Mouse (Mus musculus) gastrocnemius, postnatal 36 days (tissue): ENCODE results near the gene Ccdc113. TPM values are rescaled to one million over a fixed set of nuclear protein-coding genes. Genes with fewer than 3 reads are reported as not detected.

ENCODE experiments used
- DNase-seq, 2 experiments: peaks; one replicate each; pipeline ENCODE4 v3.0.0; 2022
- intact Hi-C: fragments of 180-260 bp; cut with DNase I; formaldehyde crosslinking; loops from one replicate; pipeline ENCODE4 v1.15.1; 2025
- long read RNA-seq, 2 experiments: library from polyadenylated mRNA; stranded (forward); transcript quantifications; one replicate each; pipeline ENCODE4 v2.0.0; 2021
- total RNA-seq, 2 experiments: library from RNA; stranded (reverse); gene quantifications; 2 replicates each; pipeline ENCODE4 v1.2.3; 2021

Ccdc113 gene
- not detected for total RNA-seq
- long read RNA-seq, experiment 1 = 0 reads
- long read RNA-seq, experiment 2 = 0 reads

DNA sequence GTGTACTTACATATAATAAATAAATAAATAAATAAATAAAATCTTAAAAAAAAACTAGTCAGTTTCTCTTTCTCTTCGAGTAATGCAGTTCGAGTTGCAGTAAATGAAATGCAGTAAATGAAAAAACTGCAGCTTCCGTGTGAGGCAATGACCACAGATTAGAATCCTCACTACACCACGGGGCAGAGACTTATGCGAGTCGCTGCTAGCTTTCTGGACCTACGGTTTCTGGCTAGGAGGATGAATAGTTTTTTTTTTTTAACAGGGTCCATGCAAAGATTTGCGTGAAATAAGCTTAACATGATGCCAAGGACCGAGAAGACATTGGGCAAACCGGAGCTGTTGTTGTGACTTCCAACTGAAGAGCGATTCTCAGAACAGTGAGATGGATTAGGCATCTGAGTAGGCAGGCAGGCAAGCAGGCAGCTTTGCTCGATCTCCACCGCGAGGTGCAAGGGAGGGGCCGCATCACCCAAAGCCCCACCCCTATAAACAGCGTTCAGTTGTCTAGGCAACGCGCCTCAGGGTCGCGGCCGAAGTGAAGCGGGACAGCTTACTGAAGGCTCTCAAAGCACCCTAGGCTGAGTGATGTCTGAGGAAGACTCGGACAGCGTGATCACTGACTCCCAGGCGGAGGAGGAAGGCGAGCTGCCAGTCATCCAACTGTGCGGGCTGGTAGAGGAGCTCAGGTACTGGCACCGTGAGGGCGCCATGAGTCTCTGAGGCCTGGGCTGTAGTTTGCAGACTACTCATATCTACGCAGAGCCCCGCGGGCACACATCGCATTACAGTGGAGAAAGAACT, at the start of gene Ccdc113:
Gene Ccdc113 (plus strand): TSS at position 502 of the 804 bp plus-strand sequence.
- DNase-seq = peak in 1 of 2 experiments; percentile 17
- intact Hi-C loops = no loop called here

DNA sequence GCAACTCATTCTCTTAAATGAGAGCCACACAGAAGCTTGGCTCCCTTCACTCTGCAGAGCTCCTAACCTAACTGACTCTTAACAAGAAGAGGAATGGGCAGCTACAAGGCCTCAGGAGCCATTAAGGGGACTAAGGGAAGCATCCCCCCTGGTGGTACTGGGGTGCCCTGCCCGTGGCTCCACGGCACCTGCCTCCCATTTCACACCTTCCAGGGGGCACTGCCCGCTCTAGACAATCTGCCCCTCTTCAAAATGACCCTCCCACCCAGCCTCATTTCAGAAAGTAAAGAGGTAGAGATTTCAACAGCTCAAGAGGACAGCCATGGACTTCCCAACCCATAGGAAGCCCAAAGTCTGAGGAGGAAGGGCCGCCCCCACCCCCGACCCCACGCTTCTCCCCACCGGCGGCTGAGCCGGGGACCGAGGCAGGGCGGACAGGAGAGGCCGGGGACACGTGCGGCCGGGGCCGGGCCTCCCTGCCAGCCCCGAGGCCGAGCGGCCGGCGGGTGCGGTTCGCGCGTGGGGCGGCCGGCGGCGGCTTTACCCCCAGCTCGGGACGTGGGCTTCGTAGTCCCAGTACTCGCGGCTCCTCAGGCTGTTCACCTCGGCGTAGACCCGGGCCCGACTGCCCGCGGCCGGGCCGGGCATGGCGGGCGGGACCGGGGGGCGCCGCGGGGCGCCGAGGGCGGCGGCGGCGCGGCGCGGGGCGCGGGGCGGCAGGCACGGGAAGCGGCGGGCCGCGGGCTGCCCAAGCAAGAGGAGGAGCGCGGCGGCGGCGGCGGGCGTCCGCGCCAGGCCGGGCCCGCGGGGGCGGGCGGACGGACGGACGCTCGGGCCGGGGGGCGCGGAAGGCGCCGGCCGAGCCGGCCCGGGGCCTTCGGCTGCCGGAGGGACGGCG, 45.8 kb upstream of the Ccdc113 start:
- DNase-seq = no peak
- intact Hi-C loops = no loop called here

DNA sequence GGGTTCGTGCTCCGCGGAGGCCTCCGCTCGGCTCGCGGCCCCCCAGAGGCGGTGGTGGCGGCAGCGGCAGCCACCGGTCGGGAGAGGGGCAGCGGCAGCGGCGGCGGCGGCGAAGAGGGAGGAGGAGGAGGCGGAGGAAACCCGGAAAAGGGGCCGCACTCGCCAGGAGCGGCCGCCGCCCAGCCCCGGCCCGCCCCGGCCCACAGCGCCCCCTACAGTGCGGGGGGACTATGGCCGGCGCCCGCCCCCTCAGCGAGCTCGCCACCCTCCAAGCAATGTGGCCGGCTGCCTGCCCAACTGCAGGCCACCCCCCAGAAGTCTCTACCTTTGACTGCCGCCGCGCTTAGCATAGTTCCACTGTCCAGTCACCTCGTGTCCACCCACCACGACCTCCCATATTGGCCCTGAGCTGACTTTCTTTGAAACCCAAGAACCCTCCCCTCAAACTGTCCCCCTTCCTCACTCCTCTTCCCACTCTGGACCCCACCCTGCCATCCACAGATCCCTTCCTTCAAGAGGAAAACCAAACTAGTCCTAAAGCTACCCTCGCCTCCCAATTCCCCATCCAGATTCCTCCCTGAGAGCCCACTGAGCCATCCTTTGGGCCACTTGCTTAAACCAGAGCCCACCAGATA, 45.1 kb upstream of the Ccdc113 start:
- intact Hi-C loops = no loop called here
- DNase-seq = peak; percentile 79 to 82

DNA sequence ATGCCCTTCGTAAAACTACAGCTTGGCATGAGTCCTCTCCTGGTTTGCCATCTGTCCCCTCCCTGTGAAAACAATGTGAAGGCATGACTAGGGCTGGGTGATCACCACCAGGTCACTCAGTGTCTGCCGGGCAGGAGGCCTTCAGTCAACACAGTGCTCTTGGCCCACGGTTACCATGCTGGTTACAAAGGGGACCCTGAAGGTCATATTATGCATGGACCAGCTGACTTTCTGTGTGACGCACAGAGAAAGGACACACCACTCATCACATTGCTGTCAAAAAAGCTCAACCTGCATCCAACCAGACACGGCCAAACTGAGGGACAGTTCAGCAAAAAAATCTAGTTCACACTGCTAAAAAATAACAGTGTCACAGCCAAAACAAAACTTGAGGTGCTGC, 43.9 kb upstream of the Ccdc113 start, which contains the start of gene Csnk2a2:
Gene Csnk2a2 (minus strand): TSS at position 34 of the 400 bp plus-strand sequence.
- intact Hi-C loops = no loop called here
- no peak for DNase-seq

DNA sequence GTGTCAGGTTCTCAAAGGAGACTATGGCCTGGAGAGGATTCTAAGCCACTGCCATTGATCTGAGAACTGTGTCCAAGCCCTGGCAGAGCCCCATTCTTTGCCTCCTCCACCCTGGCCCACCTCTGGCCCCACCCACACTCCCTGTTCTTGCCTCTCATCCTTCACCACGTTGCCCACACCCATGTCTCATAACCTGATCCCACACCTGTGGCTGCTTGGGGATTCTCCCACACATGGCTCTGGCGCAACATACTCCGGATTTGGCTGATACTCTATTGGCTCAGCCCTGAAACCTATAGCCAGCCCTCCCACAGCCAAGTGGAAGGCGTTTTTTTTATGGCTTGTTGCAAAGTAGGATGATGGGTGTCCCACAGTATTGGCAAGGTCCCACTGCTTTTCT, 41.8 kb upstream of the Ccdc113 start:
- intact Hi-C loops = no loop called here

DNA sequence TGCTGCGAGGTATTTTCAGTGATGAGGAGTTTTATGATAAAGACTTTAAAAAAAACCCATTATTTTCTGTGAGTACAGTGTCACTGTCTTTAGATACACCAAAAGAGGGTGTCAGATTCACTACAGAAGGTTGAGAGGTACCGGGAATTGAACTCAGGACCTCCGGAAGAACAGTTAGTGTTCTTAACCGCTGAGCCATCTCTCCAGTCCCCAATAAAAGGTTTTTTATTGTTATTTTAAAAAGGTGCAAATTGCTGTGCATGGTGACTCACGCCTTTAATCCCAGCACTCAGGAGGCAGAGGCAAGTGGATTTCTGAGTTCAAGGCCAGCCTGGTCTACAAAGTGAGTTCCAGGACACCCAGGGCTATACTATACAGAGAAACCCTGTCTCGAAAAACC, 38.4 kb upstream of the Ccdc113 start:
- no peak for DNase-seq
- intact Hi-C loops = no loop called here

More for the DNA sequence above, 41.8 kb upstream of the Ccdc113 start:
- no peak for DNase-seq

DNA sequence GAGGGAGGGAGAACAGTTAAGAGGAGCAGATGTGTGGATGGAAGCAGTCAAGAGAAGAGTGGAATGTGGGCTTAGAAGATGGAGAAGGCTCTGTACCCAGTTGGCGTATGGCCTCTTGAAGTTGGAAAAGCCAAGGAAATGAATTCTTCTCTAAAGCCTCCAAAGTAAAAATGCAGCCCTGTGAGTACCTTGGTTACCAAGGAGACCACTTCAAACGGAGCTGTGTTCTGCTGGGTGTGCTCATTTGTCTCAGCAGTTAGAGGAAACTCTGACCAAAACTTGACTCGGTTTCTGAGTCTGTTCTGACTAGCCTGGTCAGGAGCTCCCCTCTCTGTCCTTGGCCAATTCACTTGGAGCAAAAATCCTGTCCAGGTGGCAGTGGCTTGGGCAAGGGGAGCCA, 37.5 kb upstream of the Ccdc113 start:
- intact Hi-C loops = no loop called here
- no peak for DNase-seq

DNA sequence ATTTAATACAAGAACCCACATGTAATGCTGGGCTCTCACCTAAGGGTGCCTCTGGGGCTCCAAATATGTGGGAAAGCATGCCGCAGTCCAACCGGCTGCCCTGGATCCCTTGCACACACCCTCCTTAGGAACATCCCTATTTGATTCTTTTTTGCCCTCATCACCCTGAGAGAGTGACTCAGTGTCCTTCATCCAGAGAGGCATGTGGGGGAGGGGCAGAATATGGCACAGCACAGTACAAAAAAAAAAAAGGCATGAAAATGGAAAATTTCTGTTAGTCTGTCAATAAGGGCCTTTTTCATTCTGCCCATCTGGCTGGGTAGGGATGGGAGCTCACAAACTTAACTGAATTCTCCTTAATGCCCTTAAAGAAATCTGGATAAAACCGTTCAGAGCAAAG, 36.1 kb upstream of the Ccdc113 start:
- no peak for DNase-seq
- intact Hi-C loops = no loop called here

DNA sequence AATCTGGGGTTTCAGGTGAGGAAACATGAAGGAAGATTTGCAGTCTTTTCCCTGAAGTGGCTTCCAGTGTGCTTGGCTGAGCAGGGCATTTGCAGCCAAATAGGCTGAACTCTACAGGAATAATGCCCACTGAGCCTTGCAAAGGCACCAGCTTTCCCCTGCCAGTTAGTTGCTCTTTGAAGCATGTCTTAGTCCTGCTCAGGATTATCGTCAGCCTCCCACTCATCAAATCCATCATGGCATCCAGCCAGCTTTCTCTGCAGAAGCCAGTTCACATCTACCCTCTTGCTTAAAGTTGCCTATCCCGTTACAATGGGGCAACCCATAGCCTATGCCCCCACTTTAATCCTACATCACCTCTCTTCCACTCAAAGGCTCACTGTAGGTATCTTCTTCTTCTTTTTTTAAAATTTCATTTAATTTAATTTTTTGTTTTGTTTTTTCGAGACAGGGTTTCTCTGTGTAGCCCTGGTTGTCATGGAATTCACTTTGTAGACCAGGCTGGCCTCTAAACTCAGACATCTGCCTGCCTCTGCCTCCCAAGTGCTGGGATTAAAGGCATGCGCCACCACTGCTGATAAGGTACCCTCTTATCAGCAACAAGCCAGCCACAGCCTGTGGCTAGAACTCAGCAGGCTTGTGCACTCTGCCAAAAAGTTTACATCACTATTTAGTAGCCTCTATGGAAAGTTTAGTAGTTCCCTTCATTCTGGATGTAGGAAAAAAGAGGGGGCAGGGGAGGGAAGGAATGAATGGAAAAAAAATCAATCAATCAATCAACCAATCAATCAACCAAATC, 34.4 kb upstream of the Ccdc113 start:
- intact Hi-C loops = no loop called here
- no peak for DNase-seq

DNA sequence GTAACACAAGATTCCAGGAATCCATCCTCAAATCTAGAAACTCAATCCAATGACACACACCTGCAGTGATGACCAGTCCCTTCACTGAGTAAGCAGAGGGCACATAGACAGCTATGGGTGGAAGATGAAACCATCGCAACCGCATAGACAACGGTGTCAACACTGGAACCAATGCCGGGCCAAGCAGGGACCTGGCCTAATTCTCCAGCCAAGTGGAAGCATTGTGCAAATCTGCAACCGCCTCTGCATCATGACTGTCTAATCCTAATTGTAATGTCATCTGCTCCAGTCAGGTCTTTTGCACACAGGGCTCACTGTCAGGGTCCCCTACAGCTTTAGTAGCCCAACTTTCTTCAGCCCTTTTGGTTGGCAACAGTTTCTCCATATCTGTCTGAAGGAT, 33.4 kb upstream of the Ccdc113 start:
- no peak for DNase-seq
- intact Hi-C loops = no loop called here

DNA sequence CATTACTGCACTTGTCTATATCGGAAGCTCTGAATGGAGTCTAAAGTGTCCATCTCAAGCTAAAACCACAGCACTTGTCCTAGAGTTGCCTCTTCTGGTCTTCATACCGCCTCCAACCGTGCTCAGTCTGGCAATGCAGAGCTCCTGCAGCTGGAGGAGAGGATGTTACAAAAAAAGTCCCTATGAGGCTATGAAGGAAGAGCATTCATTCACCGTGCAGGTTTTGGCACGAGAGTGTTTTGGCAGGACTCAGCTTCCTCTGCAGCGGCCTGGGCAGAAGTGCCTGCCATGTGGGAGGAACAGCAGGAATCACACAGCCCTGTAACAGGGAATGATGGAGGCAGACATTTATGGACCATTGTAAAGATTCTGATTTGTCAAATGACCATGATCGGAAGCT, 31.5 kb upstream of the Ccdc113 start:
- no peak for DNase-seq
- intact Hi-C loops = no loop called here

DNA sequence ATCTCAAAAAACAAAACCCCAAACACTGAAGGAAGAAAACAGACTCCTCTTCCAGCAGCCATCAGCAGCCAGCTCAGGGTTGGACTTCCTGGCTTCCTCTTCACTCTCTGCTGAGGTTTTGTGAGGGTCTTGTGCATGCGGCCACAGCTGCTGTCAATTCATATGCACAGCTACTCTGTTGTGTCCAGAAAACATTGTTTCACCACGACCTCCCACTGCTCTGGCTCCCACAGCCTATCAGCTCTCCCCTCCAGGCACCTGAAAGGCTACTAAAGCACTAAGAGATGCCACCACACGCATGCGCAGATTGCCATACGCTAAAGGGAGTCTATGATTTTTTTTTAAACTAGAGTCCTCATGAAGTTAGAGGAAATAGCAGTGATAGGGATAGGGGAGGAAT, 29.1 kb upstream of the Ccdc113 start:
- intact Hi-C loops = no loop called here
- DNase-seq = no peak

DNA sequence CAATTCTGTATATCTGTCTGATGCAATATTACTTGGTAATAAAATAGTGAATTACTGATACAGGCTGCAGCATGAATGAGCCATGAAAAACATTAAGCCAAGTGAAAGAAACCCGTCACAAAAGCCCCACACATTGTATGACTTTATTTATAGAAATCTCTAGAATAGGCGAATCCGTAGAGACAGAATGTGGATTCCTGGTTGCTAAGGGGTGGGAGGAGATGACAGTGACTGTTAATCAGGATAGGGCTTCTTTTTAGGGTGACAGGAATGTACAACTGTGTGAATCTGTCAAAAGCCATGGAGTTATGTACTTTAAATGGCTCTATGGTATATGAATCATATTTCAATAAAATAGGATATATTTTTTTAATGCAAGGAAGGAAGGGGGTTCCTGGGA, 28.3 kb upstream of the Ccdc113 start:
- DNase-seq = no peak

DNA sequence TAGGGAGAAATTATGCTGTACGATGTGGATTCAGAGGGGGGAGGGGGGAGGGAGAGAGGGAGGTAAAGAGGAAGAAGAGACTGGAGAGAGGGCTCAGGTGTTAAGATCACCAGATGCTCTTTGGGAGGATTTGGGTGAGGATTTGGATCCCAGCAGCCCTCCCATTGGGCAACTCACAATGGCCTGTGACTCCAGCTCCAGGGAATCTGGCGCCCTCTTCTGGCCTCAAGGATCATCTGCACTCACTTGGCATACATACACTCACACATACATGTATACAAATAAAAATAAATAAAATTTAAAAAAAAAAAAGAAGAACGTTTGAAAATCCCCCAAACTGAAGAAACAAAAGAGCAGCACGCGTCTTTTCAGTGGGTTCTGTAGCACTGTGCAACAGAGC, 27.6 kb upstream of the Ccdc113 start:
- intact Hi-C loops = no loop called here
- no peak for DNase-seq

More for the DNA sequence above, 28.3 kb upstream of the Ccdc113 start:
- intact Hi-C loops = no loop called here

DNA sequence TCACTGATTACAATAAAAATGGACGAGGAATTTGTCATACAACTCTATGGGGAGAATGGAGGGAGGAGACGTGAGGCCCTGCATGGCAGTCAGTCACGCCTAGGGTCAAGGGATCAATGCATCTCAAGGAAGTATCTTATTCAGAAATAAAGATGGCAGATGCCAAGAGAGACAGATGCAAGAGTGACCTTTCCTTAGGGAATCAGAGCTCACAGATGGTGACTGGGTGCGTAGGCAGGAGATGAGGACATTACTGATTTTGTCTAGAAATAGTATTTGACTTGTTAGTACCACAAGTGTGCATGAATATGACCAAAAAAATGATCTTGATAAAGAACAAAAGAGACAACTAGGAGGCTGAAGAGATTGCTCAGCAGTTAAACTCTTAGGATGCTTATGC, 21.6 kb upstream of the Ccdc113 start:
- intact Hi-C loops = no loop called here
- no peak for DNase-seq

DNA sequence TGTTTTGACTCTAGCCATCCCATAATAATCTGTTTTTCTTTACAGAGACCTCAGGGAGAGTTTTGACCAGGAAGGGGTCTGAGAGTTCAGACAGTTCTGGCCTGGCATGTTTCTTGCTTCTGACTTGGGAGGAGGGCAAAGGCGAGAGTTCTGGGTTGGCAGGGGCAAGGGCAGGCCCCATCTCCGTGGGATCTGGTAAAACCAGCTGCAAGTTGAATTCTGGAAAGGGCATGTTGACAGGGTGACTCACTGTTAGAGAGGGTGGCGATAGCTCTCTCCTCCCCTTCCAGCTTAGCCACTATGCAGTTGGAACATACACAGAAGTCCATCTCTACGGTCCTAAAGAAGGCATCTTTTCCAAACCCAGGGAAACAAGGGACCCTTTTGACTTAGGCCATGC, 20.7 kb upstream of the Ccdc113 start:
- intact Hi-C loops = no loop called here
- DNase-seq = no peak

DNA sequence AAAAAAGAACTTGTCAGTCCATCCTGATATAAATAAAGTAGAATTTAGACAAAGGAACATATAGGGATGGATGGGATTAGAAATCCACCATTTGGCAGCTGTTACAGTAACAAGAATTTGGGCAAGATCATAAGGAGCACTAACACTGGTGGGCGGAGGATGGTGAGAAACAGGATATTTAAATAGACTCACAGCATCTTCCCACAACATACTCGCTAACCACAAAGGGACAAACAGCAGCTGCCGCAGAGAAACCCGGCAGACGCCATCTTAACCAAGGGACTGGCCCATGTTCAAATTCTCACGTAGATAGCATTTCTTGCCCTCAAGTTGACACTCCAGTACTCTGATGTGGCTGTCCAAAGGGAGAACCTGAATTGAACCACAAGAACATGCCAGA, 17.0 kb upstream of the Ccdc113 start:
- intact Hi-C loops = no loop called here
- DNase-seq = no peak

DNA sequence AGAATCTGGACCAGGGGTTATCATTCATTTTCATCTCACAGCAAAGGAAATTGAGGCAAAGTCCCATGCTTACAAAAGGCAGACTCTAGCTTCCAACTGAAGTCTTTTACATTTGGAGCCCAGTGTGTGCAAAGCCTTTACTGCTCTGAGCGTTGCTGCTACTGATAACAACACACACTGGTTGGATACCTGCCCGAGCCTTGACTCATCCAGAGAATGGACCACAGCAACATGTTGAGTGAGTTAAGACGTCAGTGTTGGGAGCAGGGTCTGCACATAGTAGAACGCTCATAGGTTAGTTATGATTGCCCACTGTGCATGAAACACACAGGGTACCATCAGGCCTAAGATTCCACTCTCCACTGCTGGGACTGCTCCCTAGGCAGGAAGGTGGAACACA, 9.9 kb upstream of the Ccdc113 start:
- no peak for DNase-seq
- intact Hi-C loops = no loop called here

DNA sequence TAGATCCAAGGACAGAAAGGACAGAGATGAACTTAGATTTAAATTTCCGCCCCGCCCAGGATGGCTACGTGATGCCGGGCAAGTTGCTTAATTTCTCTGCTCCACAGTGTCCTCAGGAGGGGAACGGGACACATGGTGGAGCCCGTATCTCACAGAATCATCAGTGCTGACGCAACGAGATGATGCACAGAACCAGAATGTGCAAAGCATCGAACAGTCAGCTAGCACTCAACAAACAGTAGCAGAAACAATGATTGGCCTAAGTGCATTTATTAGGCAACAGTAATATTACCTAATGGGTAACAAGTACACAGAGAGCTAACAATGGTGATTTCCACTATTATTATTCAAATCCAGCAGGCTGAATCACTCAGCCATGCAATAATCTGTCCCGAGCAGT, 5.7 kb upstream of the Ccdc113 start:
- DNase-seq = no peak
- intact Hi-C loops = no loop called here

DNA sequence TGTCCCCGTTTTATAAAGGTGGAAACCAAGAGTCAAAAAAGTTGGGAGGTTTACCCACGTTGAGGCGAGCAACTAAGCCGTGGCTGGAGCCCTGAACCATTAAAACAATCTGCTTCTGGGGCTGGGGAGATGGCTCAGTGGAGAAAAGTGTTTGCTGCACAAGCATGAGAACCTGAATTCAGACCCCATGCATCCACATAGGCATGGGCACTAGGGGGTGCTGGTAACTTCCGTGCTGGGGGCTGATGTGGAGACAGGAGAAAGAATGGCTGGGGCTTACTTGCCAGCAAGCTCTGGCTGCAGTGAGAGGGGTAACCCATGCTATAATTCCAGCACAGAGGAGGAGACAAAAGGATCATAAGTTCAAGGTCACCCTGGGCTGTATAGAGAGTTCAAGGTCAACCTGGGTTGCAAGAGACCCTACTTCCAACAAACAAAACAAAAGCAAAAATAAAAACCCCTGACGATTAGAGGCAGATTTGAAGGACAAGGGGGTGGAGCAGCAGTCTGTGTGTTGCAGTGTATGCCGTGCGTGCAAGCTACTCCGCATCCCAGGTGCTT, 5.1 kb upstream of the Ccdc113 start:
- intact Hi-C loops = no loop called here
- no peak for DNase-seq
